Mouse (Mus musculus) layer of hippocampus, adult 8-10 months (tissue): ENCODE measurements around the gene Manf. TPM values are rescaled to one million over a fixed set of nuclear protein-coding genes. Genes with fewer than 3 reads are reported as not detected.

ENCODE experiments used
- DNase-seq, 2 experiments: peaks; one replicate each; pipeline ENCODE4 v3.0.0; 2022; ENCODE audit warnings: low spot score in 2 of 2
- total RNA-seq, 4 experiments: library from RNA; stranded (reverse); gene quantifications; 2 replicates each; pipeline ENCODE4 v1.2.4; 2022

Manf gene
- total RNA-seq, 4 experiments from 2014 or later = 86.3 to 179 (median 133) TPM

DNA sequence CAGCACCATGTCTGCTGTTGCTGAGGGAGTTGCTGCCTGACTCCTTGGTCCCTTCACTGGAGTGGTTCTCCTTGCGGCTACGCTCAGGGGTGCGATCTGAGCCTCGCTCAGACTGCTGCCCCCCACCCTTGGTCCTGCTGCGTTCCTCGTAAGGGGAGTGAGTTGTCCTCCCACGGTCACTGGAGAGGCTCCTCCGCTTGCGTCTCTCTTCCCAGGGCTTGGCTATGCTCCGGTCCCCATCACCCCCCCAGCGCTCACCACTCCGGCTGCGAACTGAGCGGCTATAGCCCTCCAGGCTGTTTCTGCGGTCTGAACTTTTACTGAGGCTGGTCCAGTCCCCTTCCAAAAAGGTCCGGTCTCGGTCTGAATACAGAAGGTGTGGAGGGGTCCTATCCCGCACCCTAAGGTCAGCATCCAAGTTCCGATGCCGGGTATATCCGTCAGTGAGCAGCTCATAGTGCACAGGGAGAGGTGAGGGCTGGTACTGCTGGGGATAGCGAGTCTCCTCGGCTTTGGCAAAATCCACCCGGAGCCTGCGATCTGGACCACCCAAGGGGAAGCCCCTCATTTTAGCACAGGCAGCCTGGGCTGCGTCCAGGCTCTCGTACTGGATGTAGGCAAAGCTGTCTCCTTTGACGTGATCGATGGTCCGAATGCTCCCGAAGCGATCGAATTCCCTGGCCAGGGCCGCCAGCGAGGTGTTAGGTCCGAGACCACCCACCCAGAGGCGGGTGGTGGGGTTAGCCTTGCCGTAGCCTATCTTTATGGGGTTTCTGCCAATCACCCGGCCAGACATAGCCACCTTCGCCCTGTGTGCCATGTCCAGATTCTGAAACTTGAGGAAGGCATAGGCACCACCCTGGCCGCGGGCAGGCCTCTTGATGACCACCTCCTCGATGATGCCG lies 6.5 kb downstream of the Manf start:
- no peak for DNase-seq

- DNase-seq = no peak
Measured at GRCm38 (mm10) chr9:106884306-106884705, 7.5 kb downstream of the Manf start.

GRCm38 (mm10) chr9:106883085-106883484 lies 8.7 kb downstream of the Manf start:
- DNase-seq = no peak

DNA sequence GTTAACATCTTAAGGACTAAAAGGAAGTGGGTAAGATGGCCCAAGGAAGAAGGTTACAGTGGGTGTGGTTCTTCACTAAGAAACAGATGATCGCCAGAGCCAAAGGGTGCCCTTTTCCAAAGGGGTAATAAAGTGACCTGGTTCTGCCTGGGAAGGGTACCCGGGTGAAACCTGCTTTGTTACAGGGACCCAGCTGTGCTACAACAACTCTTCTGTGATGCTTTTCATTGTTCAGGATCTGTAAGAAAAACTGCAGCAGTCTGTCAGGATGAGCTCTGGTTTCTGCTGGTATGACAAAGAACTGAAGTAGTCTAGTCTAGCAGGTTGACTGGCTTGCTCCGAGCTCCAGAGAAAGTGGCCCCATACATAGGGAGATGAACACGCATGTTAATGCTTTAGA lies 9.6 kb downstream of the Manf start:
- no peak for DNase-seq

GRCm38 (mm10) chr9:106881071-106881755 lies 10.6 kb downstream of the Manf start:
- DNase-seq = no peak

DNA sequence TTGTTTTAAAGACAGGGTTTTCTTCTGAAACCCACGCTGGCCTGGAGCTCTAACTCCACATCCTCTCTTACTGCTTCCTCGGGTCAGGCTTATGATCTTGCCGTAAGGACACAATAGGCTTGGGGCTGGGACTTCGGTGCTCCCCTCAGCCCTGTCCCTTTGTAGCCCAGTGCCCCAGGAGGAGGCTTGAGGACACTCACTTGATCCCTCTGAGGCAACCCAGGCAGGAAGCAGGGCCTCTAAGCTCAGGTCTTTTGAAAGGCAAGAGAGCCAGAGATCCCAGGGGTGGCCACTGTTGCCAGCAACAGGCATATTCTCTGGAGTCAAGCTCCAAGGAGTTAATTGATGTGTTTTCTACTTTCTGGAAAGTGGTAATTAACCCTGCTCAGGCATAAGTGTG lies 12.3 kb downstream of the Manf start:
- no peak for DNase-seq

DNA sequence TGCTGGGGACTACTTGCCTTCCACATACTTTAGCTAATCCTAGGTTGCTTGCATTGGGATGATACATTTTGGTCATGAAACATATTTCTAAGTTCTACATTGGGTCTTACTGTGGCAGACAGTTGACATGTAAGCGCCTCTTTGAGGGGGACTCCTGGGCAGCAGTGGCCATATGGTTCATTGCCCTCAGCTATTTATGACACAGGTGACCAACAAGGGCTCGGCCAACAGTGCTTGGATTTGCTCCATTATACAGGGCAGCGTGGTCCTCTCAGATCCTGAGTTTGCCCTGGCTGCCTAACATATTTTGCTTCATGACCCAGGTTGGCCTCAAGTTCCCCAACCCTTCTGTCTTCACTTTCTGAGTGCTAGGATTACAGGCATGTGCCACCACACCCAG lies 15.1 kb downstream of the Manf start:
- DNase-seq = no peak

GRCm38 (mm10) chr9:106874216-106874615 lies 17.6 kb downstream of the Manf start:
- DNase-seq = no peak

- no peak for DNase-seq
Measured at GRCm38 (mm10) chr9:106858036-106858435, 33.7 kb downstream of the Manf start.

DNA sequence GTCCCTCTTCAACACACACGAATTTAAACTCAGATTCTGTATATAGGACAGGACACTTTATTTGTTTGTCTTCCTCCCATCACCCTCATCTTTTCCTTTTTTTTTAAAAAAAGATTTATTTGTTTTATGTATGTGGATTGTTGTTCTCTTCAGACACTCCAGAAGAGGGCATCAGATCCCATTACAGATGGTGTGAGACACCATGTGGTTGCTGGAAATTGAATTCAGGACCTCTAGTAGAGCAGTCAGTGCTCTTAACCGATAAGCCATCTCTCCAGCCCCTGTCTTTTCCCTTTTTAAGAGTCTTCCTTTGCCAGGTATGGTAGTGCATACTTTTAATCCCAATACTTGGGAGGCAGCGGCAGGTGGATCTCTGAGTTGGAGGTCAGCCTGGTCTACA lies 35.1 kb downstream of the Manf start:
- DNase-seq = no peak

- no peak for DNase-seq
Measured at GRCm38 (mm10) chr9:106842800-106843199, 49.0 kb downstream of the Manf start.

- DNase-seq = no peak
Measured at GRCm38 (mm10) chr9:106840569-106840968, 51.2 kb downstream of the Manf start.

DNA sequence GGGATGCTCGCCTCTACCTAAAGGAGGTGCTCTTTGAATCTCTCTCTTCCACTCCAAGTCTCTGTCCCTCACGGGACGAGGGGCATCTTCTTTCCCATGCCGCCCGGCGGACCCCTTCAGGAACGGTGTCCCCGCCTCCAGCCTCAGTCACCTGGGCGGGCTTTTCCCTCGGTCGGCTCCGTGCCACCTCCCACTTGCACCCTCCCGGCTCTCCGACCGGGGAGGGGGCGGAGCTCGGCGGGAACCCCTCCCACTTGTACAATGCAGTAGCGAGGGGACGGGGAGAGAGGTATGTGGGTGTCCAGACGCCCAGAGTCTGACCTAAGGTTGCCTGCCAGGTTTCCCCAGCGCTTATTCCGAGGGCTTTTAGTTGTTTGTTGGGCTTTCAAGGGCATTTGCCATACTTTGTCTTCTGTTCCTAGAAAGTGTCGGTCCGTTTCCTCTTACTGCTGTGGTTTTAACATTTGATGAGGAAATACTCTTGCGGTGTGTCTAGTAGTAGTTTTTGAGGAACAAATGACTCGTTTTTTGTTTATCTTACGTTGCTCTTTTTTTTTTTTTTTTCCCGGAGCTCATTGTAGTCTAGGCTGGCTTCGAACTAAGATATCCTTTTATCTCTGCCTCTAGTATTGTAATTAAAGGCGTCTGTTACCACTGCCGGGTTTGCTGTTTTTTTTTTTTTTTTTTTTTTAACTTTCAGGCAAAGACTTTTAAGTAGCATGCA lies 69.2 kb downstream of the Manf start:
- DNase-seq = peak; percentile 57 to 63

- peak; percentile 91 to 94 for DNase-seq
Measured at GRCm38 (mm10) chr9:106821618-106822380, 70.0 kb downstream of the Manf start, which contains the start of gene Dcaf1. Dcaf1 (plus strand) TSS chr9:106821874.

GRCm38 (mm10) chr9:106821050-106821617 lies 70.6 kb downstream of the Manf start:
- DNase-seq = no peak

- DNase-seq = no peak
Measured at GRCm38 (mm10) chr9:106819201-106819600, 72.6 kb downstream of the Manf start.

DNA sequence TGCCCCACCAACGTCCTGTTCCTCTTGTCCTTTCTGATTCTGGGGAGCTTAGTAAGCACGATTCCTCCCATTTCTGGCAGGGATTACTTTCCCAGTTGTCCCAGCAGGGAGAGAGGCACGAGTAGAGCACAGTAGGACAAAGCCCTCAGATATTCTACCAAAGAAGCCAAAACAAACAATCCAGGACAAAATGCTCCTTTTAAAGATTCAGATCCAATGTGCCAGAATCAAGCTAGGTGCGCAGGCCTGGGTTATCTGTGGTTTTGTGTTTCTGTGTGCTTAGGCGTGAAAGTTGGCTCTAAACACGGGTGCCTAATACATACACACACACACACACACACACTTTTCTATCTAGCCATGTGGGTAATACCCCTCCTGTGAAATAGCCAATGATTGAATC lies 73.6 kb downstream of the Manf start:
- no peak for DNase-seq

DNA sequence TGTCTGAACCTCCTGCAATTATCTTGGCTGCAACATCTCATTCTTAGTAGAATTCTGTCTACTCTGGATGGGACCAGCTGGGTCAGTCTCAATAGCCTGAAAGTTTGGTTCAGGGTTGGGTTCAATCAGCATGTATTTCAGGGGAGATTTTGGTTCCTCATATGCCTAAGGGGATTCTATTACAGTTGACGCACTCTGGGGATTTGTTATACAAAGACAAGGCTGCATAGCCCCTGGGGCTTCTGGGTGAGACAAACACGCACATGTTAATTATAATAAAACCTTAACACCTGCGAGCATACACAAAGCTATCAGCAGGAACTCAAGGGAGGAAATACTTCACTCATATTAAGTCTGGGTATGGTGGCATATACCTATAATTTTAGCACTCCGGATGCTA lies 85.3 kb downstream of the Manf start:
- DNase-seq = no peak

- DNase-seq = no peak
Measured at GRCm38 (mm10) chr9:106790831-106791230, 100.9 kb downstream of the Manf start.

GRCm38 (mm10) chr9:106789363-106789762 lies 102.4 kb downstream of the Manf start:
- DNase-seq = no peak

- peak; percentile 49 to 81 for DNase-seq
Measured at GRCm38 (mm10) chr9:106788812-106789321, 102.9 kb downstream of the Manf start, which contains the start of gene Rad54l2. Rad54l2 (minus strand) TSS chr9:106789194.
